Mouse (Mus musculus) induced T-regulatory cell, adult 2 months (primary cell): ENCODE measurements around the gene Zbtb38.

ENCODE experiments used
- DNase-seq: peaks from one replicate; pipeline ENCODE4 v3.0.0-alpha.2; 2012; ENCODE audit warnings: low read depth

Gene Zbtb38

DNA sequence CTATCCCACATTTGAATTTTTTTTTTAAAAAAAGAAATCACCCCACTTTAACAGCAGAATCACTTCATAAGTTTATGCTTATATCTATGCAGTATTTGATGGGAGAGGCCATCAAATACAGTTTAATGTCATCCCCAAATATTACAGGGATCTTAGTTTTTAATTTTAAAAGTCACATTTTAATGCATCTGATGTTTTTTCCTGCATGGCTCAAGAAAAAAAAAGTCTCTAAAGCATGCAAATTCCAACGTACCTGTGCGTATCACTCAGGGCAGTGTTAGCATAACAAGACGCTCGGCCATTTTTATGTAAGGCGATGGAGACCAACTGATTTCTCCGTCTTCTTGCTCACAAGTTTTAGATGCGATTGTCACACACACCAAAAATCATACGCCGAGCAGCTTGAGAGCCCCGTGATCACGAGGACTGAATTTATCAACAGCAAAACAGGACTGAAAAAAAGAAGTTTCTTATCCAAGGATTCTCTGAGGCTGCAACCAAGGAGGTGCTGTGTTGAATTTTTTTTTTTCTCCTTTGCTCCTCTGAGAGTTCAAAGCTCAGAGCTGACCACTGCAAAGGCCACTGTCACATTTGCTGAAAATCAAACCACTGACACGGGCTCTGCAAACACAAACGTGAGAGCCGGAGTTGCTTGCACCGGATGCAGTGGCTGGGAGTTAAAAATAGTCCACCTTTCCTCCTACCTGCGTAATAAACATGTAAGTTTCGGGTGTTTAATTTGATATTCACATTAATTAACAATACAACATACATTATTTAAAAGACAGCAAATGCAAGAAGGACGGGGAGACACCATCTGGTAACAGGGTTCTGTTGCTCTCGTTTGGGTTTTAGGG lies 21.4 kb downstream of the Zbtb38 start:
- no peak for DNase-seq

DNA sequence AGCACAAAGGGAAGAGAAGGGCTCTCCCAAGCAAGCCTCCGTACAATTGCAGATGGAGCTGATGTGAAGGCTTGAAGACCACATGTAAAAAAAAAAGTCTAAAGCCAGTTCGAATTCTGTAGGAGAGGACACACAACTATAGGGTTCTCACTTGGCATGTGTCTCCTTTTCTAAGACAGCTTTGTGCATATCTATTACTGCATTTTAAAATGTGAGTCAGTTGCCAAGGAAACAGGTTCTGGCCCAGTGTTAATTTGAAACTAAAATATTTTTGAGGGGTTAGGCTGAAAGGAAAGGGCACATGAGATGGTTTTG lies 22.4 kb downstream of the Zbtb38 start:
- no peak for DNase-seq

DNA sequence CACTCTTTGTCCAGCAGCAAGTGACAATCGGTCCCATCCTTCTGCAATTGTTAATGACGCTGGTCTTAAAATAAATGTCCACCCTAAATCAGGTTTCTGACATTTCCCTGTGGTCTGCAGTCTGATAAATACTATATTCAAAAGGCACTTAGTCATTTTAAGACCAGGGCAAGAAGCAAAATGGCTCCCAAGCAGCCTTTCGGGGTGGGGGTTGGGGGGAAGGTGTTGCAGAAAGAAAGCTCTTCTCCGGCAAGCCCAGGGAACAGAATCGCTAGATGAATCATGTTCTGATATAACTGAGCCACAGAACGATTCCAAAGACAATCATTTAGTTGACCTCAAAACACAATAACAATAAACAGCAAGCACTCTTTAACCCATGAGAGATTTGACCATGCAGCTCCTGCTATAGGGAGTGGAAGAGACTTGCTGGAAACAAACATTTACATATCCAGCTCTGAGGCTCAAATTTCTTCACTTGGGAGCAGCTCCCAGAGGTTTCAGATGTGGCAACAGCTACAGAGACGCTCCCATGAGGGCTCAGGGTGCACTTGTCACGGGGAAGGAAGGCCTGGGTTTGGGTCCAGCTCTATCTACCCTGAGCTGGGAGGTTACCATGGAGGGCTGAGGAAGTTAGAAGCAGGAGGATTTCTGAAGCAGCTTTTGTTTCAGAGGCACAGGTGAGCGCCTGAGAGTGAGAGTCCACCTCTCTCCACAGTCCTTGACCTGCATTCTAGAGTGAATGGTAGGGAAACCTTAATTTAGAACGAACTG lies 22.9 kb downstream of the Zbtb38 start:
- DNase-seq, result no peak

DNA sequence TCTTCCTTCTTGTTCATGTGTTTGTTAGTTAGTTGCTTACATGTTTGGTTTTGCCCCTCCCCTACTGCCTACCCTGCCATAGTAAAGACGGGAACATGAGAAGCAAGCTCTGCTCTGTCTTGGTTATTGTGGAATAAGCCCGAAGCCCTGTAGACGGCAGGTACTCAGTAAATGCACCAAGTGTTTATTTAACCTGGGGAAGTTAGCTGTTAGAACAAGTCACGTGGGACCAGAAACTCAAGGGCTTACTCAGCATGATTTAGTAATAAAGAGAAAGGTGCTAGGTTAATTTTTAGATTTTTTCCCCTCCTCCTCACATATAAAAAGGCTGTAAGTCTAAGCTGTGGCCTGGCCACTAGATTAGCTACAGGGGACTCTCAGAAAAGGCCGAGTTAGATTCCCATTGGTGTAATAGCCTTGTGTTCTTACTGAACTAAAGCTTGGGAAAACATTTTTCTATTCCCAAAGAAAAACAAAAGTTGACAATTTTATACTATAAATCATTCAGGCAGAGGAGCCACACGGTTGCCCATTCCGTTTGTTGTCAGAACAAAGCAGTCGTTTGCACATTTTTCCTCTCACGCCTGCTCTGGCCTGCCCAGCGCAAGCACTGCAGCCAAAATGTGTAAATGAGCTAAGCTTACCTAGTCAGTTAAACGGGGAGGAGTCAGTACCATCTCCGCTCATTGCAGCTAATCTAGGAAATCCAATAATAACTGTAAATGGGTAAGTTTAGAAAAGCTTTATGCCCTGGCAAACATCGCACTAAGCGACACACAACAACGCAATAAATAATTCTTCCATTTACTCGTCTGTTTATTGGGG lies 24.1 kb downstream of the Zbtb38 start:
- no peak for DNase-seq

DNA sequence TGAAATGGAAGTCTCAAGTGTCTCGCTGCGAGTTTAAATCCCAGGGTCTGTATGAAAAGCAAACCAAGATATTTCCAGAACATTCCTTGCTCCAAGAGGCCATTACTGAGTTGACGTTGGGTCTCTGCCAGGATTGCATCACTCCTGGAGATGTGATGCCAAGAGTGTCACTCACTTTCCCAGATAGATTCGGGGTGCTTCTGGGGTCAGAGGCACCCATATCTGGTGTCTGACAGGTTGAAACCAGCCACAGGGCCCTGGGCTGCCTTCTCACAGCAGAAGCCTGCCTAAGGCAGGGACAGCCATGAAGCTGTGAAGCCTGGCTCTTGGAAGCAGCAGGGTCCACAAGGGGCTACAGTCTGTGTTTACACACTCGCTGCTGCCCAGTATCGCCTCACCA lies 24.9 kb downstream of the Zbtb38 start:
- no peak for DNase-seq

DNA sequence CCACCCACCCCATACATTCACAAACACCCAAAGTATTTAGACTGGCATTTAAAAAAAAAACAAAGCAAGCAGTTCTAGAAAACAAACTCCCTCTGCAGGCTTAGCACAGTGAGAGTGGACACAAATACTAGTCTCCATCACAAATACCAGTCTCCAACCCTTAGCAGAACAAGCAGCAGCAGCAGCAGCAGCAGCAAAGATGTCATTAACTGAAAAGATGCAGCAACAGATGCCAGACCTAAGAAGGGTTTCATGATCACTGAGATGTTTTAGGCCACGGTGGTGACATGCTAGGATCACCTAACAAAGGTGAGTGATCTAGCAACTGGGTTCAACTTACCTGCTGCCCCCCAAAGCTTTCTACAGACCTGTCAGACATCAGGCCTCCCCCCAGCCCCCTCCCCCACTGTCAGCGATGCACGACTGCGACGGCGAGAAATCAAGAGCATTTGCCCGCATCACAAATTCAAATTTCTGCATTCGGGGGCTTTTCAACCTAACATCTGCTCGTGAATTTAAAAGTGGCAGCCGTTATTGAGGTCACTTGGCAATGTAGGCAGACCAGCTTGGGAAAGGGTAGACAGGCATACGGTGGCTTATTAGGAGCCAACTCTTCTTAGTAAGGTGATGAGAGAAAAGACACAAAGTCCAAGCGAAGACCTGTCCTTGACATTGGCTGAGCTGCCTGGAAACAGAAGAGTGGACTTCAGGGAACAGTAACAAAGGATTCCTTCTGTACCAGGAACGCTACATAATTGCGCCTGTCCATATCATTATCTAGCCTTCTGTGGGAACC lies 26.1 kb downstream of the Zbtb38 start:
- no peak for DNase-seq

DNA sequence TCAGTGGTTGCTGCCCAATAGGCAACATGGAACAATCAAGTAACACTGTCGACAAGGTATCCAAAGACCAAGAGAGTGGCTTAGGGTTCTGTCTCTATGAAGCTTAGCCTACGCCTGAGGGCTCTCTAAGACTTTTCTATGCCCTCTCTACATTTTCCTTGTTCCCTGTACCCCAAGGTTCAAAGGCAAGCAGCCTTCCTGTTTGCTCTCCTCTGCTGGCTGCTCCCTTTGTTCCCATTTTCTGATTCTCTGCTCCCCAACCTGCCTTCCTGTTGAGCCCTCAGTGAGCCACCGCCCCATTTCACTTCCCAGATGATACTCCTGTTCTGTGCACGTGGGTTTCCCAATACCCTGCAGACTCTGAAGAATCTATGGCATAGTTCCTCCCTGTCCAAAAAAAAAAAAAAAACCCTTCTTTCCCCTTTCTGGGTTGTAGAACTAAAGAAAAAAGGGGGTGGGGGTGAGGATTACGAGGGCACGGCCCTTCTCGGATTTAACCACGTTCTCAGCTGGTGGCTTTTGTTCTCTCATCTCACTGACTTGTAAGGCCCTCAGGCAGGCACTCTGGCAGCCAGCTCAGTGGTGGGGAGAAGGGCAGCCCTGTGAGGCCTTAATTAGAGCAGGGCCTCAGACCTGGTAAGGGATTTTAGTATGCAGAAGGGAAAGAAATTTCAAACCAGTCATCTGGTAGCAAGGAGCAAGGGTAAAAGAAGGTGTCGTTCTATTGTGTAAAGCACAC lies 26.9 kb downstream of the Zbtb38 start:
- no peak for DNase-seq

DNA sequence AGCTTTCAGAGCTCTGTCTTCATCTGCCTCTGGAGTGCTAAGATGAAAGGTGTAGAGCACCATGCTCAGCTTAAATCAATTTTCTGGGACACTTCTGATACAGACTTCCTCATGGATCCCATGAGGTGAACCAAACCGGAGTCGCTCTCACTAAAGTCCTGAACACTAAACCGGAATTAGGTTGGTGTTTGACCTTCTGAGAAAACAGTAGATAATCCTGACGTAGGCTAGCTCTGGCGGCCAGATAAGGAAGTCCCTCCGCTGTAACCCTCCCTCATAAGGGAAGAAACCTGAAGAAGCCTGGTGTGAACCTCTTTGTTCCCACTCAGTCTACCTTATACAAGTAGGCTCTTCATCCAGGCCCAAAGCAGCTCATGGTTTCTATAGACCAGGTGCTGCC lies 29.0 kb downstream of the Zbtb38 start:
- no peak for DNase-seq

DNA sequence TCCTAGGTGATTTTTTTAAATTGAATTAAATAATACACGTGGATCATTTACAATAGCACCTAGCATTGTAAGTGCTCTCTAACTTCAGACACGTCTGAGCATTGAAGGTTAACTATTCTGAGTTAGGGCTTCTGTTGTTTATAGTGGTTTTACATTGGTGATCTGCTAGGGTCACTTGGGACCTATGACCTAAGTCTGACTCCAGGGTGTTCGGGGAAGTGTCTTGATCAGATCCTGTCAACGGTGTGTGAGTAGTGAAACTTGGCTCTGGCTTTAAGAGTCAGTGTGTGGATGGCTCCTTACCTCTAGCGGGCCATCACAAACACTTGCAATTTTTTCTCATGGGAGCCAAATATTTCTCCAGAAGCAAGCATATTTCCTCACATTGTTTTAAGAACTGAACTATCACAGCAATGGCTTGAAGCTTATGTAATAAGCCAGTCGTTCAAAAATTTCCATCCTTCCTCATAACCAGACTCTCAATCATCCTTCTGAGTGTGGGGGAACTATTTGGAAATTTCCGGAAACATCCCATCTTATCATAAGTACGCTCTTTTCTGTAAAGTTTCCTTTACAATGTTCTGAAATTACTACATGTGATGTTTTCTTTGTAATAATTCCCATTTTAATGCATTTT lies 31.4 kb downstream of the Zbtb38 start:
- DNase-seq, result no peak

DNA sequence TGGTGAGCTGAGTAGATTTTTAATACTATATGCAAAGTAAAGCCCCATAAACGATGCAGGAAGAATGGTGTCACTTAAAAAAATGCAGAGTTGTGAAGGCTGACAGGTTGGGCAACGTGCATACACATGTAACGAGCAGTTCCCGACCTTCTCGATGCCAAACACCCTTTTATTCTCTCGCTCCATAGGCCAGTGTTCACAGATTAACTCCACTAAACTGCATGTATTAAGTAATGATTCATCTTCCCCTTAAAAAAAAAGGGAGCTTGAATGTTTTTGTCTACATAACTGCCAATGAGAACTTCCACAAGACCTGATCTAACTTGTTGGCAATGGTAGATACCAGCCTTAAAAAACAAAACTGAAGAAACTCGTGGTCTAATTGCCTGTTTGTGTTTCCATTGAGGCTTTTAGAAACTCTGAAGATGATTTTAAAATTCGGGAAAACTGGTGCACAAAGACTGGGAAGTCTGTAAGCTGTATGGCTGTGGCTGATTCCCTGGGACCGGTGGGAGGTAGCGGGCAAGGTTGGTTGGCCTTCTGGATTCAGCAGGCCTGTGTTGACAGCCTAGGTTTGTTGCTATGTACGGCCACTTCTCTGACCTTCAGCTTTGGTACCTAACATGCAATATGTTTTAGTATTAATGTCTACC lies 32.0 kb downstream of the Zbtb38 start:
- peak; percentile 34 for DNase-seq

DNA sequence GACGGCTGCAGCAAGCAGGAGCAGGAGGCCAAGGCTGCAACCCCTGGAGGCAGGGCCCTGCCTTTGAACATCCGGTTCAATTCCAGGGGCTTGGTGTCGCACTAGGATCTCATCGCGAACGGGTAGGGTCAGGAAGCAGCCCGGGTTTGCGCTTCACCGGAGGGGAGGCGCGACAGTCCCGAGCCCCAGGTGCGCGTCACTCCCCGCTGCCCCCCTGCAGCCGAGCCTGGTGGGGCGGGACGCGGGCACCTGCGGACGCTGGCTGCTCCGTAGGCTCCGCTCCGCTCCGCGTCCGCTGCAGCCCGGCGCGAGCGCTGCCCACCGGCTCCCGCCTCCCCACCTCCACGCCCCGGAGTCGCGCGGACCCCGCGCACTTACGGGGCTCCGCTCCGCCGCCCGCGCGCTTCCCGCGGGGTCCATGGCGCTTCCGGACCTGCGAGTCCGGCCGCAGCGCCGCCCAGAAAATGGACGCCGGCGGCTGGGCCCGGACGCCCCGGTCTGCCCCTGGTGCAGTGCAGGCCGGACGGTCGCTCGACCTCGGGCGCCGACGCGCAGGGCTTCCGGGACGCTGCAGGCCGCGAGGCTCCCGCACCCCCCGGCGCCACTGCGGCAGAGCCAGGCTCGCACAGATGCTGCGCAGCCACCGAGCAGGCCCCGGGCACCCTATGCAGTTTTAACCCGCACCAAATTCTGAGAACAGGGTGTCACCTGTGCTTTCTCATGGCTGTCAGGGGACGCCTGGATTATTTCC lies 33.0 kb downstream of the Zbtb38 start:
- peak; percentile 80 for DNase-seq

DNA sequence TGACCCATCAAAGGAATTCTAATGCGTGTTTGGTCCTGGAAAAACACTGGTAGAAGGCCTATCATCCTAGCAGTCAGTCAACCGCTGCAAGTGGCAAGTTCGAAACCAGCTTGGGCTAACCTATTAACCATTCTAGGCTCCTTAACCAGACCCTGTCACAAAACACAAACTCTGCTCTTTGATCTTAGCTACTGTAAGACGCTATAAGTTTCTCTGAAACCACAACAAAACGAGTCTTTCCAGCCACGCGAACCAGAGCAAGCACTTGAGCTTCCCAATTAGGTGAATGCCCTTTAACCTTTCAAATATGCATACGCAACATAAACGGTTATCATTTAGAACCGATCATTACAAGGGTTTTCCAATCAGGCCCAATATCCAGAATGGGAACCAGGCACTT lies 33.7 kb downstream of the Zbtb38 start:
- DNase-seq, result peak; percentile 73

DNA sequence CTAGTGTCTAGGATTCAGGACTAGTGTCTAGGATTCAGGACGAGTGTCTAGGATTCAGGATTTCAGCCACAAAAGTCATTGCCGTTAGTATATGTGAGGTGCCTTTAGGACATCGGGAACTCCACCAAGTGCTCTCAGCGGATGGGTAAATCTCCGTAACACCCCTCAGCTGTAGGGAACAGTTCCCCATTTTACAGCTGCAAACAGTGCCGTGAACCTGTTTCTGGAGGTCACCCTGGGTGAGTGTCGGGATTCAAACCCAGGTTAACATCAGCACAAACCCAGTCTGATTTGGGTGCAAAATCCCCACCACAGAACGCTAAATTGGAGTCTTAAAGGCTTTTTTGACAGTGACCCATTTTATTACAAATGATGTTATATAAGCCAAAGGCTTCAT lies 34.2 kb downstream of the Zbtb38 start:
- DNase-seq, result no peak

DNA sequence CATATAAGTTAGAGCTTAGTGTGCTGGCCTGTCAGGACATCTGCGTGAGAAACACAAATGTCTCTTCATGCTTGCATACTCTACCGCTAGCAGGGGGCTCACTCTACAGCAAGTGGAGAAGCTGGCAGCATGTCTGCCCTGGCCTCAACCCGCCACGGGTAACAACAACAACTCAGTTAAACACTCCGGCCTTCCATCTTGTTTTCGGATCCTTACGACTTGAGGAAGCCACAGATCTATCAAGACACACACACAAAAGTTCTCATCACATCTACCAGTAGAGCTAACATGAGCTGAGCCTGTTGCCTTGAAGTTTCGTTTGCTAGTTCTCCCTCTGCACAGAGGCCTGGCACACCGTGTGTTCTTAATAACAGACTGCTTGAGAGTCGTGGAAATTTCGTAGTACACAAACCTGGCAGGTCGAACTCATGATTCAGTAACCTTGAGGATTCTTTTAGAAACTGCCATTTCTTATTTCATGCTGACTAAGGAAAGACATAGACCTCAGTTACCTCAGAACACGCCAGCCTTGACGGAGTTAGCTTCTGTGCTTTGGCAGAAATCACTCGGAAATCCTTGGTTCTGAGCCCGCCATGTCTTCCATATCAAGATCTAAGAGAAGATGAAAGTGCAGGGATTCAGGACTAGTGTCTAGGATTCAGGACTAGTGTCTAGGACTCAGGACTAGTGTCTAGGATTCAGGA lies 34.8 kb downstream of the Zbtb38 start:
- DNase-seq, result no peak

DNA sequence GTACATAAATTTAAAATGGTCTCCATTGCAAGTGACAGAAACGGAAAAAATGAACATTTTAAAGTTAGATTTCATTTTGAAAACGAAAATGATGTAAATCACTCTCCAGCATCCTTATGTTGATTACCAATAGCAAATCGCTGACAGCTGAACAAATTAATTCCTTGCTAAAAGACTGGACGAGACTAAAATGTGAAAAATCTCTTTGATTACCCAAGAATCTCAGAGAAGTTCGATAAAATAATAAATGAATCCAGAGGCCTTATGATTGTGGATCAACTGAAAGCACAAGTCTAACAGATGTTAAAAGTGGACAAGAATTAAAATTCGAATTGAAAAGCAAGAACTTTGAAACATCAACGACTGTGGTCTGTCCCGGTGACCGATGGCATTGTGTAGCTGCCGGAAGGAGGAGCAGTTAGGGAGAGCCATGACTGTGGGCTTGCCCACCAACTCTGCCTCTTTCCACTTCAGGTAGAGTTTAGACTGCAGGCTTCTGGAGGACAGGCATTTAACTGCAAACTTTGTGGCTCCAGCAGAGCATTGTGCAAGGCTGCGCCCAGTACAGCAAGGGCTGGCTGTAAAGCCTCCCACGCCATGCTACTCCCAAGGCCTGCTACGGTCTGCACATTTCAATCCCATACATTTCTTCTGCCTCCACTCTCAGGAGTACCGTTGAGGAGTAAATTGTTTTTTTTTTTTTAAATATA lies 35.7 kb downstream of the Zbtb38 start:
- DNase-seq, result no peak

DNA sequence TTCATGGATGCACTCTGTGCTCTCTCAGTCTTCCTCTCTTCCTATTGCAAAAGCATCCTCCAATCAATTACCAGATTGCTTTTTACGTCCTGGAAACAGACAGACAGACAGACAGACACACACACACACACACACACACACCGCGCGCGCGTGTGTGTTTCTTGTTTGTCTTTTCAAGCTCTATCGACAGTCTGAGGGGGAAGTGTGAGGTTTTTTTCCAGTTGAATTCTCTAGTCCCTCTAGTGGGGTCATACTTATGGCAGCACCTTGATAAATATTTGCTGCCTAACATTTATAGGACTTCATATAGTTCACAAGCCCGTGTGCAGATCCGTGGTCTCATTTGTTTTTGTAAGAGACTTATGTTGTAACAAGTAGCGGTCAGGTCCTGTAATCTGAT lies 36.5 kb downstream of the Zbtb38 start:
- peak; percentile 29 for DNase-seq

DNA sequence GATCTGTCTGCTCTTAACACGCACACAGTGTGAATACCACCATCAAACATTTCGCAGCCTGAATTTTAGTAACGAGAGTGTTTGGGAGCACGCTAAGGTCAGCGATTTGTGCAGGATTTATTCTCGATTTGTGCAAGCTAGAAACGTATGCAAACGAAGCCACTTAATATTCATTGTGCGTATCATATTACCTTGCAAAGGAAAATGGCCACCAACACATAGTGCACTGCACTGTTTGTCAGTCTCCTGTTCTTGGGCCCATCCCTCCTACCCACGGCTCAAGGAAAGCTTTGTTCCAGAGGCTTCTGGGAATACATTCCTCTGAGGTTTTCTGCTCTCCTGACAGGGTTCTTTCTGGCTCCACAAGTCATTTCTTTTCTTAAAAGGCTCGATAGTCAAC lies 37.5 kb downstream of the Zbtb38 start:
- DNase-seq, result no peak
